Mouse (Mus musculus): ENCODE results near the gene Cfap57.
"Not testable (repeated sequence)": the region's sequence is repeated elsewhere in the genome, so short reads cannot be mapped to it uniquely, and the experiment has no call there.

Cfap57 gene

DNA sequence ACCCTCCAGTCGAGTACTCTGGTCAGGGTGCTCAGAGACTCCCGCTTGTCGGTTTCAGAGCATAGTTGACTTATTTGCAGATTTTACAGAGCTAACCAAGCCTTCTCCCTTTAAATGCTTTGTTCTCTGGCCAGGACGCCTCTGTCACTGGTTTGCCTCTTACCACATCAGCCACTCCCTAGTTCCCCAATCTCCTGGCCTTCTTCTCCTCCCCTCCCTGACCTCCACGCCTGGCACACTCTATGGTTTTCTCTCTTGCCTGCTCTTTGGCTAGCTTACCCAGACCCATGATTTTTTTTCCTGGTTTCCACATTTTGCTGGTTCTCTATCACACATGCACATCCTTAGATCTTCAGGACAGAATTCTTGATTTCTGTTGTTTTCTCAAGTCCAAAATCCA lies 102.4 kb downstream of the Cfap57 start:
- in situ Hi-C loops (cut with MboI) = no loop called here

DNA sequence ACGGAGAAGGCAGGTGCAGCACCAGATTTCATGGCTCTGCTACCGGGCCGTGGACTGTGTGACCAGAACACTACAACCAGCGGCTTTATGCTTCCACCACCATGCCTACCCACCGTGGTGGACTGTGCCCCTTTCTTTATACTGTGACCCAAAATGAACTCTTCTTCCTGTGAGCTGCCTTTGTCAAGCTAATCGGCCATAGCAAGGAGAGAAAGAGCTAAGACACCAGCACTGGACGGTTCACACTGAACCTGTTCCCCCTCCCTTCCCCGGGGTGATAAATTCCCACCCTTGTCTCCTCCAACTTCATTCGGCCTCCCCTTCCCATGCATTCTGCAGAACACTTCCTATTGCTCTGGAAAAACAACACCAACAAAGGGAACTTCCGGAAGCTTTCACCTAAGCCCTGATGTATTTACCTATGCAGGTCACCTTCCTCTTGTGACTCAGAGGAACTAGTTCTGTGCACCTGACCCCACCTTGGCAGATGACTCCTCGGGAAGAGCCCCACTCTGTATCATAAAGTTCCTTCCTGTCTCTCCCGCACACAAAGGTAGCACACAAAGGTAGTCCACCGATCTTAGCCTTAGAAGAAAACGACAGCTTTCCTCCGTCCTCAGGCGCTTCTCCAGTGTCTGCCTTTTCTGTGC lies 103.0 kb downstream of the Cfap57 start:
- in situ Hi-C loops (cut with MboI) = no loop called here

DNA sequence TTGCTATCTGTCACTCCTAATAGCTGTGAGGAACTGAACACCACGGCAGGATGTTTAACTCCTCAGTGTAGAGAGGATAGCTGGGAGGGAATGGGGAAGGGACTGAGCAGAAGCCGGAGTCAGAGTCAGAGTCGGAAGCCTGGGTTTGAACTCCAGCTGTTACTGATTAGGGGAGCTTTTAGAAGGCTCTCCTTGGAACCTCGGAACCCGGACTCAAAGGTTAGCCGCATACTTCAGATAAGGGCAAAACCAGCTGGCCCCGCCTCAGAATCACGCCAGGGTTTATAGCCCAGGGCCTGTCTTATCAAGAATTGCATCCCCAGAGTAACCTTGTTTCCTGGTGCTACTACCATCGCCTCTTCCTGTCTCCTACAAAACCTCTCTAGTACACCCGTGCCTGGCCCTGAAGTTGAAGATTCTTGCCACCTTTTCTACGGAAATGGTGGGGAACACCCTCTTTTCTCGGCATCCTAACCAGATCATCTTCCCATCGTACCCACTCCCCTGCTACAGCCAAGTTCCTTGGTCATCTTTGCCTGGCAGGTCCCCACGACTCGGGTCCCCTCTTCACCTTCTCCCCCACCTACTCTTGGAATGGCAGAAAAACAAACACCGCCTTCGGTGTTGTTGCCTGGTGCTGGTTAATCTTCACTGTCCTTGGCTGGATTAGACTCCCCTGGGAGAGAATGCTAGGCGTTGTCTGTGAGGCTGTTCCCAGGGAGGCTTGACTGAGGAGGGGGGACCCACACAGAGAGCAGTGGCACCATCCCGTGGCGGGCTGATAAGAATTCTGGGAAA lies 103.7 kb downstream of the Cfap57 start:
- in situ Hi-C loops (cut with MboI) = no loop called here

DNA sequence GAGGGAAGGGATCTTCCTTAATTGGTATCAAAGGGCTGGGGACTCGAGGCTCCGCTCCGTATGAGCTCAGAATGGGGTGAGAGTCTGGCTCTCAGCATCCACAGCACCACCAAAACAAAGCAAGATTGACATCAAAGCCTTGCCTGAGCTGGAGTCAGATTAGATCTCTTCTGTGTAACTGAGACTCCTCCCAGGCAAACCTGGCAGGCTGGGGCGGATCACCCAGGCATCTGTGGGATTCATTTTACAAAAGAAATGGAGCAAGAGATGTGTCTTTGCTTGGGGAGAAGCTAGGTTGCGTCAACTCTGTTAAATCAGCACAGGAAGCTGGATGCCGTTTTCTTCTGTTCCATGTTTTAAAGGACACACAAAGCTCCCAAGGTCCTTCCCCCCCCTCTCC lies 111.5 kb downstream of the Cfap57 start:
- in situ Hi-C loops (cut with MboI) = no loop called here

DNA sequence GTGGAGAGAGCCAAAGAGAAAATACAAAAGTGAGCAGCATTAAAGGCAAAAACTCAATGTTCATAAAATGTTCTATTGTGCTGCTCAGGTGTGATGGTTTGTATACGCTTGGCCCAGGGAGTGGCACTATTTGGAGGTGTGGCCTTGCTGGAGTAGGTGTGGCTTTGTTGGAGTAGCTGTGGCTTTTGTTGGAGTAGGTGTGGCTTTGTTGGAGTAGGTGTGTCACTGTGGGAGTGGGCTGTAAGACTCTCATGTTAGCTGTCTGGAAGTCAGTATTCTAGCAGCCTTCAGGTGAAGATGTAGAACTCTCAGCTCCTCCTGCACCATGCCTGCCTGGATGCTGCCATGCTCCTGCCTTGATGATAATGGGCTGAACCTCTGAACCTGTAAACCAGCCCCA lies 113.4 kb downstream of the Cfap57 start:
- in situ Hi-C loops (cut with MboI) = not testable (repeated sequence)

DNA sequence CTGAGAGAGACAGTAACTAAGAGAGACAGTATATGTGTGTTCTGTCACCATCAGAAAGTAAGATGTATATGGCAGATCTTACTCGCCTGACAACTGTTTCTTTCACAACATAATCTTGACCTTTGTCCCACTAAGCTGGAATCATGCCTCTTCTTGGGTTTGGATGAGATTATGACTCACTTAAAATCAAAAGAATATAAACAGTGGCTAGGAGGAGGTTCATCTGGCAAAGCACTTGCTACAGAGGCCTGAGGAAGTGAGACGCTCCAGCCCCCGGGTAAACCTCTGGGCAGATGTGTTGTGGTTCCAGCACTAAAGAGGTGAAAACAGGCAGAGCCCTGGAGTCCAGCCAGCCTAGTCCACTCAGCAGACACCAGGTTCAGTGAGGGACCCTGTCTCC lies 115.0 kb downstream of the Cfap57 start:
- in situ Hi-C loops (cut with MboI) = no loop called here

Measured in mature B cell (primary cell).